Mouse (Mus musculus) stomach, postnatal 0 days (tissue): Measurements from ENCODE around the gene Rtkn2. TPM values are rescaled to one million over a fixed set of nuclear protein-coding genes. Genes with fewer than 3 reads are reported as not detected.

Experiments
- ATAC-seq: fragments of 200-750 bp; cut with Nextera tagmentation; 2 replicates; pipeline ENCODE4 v1.8.0; 2017; ENCODE audit not compliant: low FRiP score, low TSS enrichment
- DNase-seq: peaks from one replicate; pipeline ENCODE4 v3.0.0-alpha.2; 2016; ENCODE audit warnings: low spot score
- H3K27ac ChIP-seq: fragments of 300-500 bp; sonication (generic); replicated peaks from 2 replicates; pipeline ENCODE4 v1.5.1; 2014; ENCODE audit warnings: mild to moderate bottlenecking, control low read depth
- H3K27me3 ChIP-seq: fragments of 300-500 bp; sonication (generic); 2 replicates; pipeline ENCODE4 v1.6.1; 2014; ENCODE audit warnings: low read length; ENCODE audit not compliant: control insufficient read depth, insufficient read depth
- H3K36me3 ChIP-seq: fragments of 300-500 bp; sonication (generic); 2 replicates; pipeline ENCODE4 v1.6.1; 2014; ENCODE audit warnings: low read length, mixed read lengths; ENCODE audit not compliant: control insufficient read depth, insufficient read depth
- H3K4me1 ChIP-seq: fragments of 300-500 bp; sonication (generic); replicated peaks from 2 replicates; pipeline ENCODE4 v1.6.1; 2014; ENCODE audit warnings: antibody characterized with exemption; ENCODE audit not compliant: control insufficient read depth, insufficient read depth
- H3K4me2 ChIP-seq: fragments of 300-500 bp; sonication (generic); replicated peaks from 2 replicates; pipeline ENCODE4 v1.6.1; 2014; ENCODE audit warnings: low read depth, mild to moderate bottlenecking, control low read depth, moderate library complexity
- H3K4me3 ChIP-seq: fragments of 300-500 bp; sonication (generic); 2 replicates; pipeline ENCODE4 v1.5.1; 2014; ENCODE audit warnings: low read depth, low read length, control low read depth
- H3K9ac ChIP-seq: fragments of 300-500 bp; sonication (generic); 2 replicates; pipeline ENCODE4 v1.6.1; 2014; ENCODE audit warnings: mild to moderate bottlenecking, low read length, control low read depth, mixed read lengths
- H3K9me3 ChIP-seq: fragments of 300-500 bp; sonication (generic); 2 replicates; pipeline ENCODE4 v1.6.1; 2016; ENCODE audit warnings: low read length; ENCODE audit not compliant: control insufficient read depth
- CTCF ChIP-seq: IDR thresholded peaks from 2 replicates; pipeline ENCODE4 v1.5.1; 2016; ENCODE audit warnings: antibody characterized with exemption, low read depth, mild to moderate bottlenecking, moderate library complexity
- EP300 ChIP-seq: optimal IDR thresholded peaks from 2 replicates; pipeline ENCODE3; 2016; ENCODE audit warnings: antibody characterized with exemption
- WGBS: fragments of 180-500 bp; shearing (Covaris S2); extraction: QIAGEN DNeasy Blood & Tissue Kit; methylation state at CpG from one replicate; pipeline ENCODE4 v1.1.7; 2014; 5-methylcytosine and 5-hydroxymethylcytosine counted together
- polyA plus RNA-seq: library from polyadenylated mRNA; unstranded; fragments of >200 nt; fragmentation: Nextera tagmentation; extraction: Ambion mirVana; gene quantifications from 2 replicates; pipeline ENCODE4 v1.2.1, GENCODE M21; 2015

The Rtkn2 gene
- polyA plus RNA-seq, 1 experiment from 2014 or later: 1.8 TPM

DNA sequence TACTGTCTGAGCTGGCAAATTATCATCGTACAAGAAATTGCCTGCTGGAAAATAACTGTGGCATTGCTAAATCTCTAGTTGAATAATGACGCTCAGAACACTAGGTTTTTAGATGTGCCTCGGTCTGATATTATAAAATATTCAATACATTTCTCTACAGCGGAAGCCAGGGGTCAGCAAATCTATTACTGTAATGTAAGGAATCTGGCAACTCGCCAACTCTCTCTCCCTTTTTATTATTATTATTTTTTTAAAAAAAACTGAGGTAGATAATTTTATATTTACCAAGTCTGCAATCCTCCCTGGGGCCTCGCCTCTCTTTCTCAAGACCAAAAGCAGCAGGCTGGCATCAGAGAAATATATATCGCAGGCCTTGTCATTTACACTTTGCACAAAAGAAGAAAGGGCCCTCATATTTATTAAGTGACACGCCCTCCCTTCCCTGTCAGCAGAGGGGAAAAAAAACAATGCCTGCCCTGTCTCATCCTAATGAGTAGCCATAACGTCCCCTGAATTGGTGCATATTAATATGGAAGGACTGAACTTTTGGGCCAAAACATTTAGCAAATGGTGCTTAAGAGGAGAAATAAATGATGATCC lies 127.1 kb downstream of the Rtkn2 start:
- Histone ChIP-seq H3K4me3 (no peak overlapping the region), H3K9me3 (no peaks in the 10 kb centered on the region), H3K4me2 (no peak overlapping the region), H3K4me1 (peaks cover 13% of the 10 kb centered on the region), H3K9ac (no peak overlapping the region), H3K27ac (no peak overlapping the region), H3K36me3 (0 out of 2 replicates have a peak, but pooled peaks cover 5% of the 10 kb centered on the region), H3K27me3 (no peaks in the 10 kb centered on the region)
- DNase-seq (no peak), ATAC-seq (no peak)
- TF ChIP-seq CTCF (no peak), EP300 (no peak)
- WGBS: 38% methylated on average over 9 of the region's 9 CpGs

DNA sequence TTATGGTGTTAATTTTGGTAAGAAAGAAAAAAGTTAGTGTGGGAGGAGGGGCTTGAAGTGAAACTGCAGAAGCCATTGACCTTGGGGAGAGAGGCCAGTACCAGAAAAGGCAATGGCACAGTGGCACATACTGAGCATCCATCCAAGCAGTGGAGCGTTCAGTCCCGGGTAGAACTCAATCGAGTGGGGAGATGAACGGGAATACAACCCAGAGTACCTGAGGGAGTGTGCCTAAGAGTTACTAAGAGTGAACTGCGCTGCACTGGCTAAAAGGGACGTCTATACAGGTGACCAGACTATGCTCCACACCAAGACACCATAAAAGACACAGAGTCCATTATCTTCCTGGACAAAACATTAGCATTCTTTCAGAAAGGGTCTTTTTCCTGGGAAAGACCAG lies 128.3 kb downstream of the Rtkn2 start:
- no peaks in the 10 kb centered on the region for H3K27me3 ChIP-seq
- H3K36me3 ChIP-seq: 0 out of 2 replicates have a peak, but pooled peaks cover 5% of the 10 kb centered on the region
- no peak for TF ChIP-seq EP300
- TF ChIP-seq CTCF: no peak
- no peak for DNase-seq
- peaks cover 13% of the 10 kb centered on the region for H3K4me1 ChIP-seq
- H3K27ac ChIP-seq: no peak overlapping the region
- no peaks in the 10 kb centered on the region for H3K9me3 ChIP-seq
- ATAC-seq: no peak
- 88% methylated on average over 6 of the region's 6 CpGs for WGBS
- no peak overlapping the region for H3K9ac ChIP-seq
- H3K4me2 ChIP-seq: no peak overlapping the region
- H3K4me3 ChIP-seq: no peak overlapping the region

Other genes starting within 250 kb of the Rtkn2 start
- 0.57 and 0.71 TPM in 2 replicates for gene Zfp365, start 66.9 kb upstream of the Rtkn2 start, polyA plus RNA-seq